Mouse (Mus musculus) forebrain, postnatal 0 days (tissue): ENCODE data around the gene Dapk3. TPM values are rescaled to one million over a fixed set of nuclear protein-coding genes. Genes with fewer than 3 reads are reported as not detected.
"Not testable (repeated sequence)": the region's sequence is repeated elsewhere in the genome, so short reads cannot be mapped to it uniquely, and the experiment has no call there.

Experiments used
- ATAC-seq: fragments of 200-750 bp; cut with Nextera tagmentation; 2 replicates; pipeline ENCODE4 v1.8.0; 2017; ENCODE audit warnings: mild to moderate bottlenecking, moderate library complexity
- DNase-seq: peaks from one replicate; pipeline ENCODE4 v3.0.0-alpha.2; 2015
- H3K27ac ChIP-seq: fragments of 300-500 bp; sonication (generic); 2 replicates; pipeline ENCODE4 v1.5.1; 2014; ENCODE audit warnings: low read depth, mild to moderate bottlenecking, antibody characterized with exemption, low read length, moderate library complexity, mixed read lengths
- H3K27me3 ChIP-seq: fragments of 300-500 bp; sonication (generic); 2 replicates; pipeline ENCODE4 v1.6.1; 2014; ENCODE audit warnings: mild to moderate bottlenecking, low read length, mixed read lengths; ENCODE audit not compliant: insufficient read depth
- H3K36me3 ChIP-seq: fragments of 300-500 bp; sonication (generic); 2 replicates; pipeline ENCODE4 v1.6.1; 2014; ENCODE audit warnings: mild to moderate bottlenecking, moderate library complexity; ENCODE audit not compliant: insufficient read depth
- H3K4me1 ChIP-seq: fragments of 300-500 bp; sonication (generic); 2 replicates; pipeline ENCODE4 v1.6.1; 2014; ENCODE audit warnings: antibody characterized with exemption; ENCODE audit not compliant: insufficient read depth
- H3K4me2 ChIP-seq: fragments of 300-500 bp; sonication (generic); 2 replicates; pipeline ENCODE4 v1.6.1; 2014; ENCODE audit warnings: low read depth, mild to moderate bottlenecking, moderate library complexity
- H3K4me3 ChIP-seq: fragments of 300-500 bp; sonication (generic); 2 replicates; pipeline ENCODE4 v1.5.1; 2014; ENCODE audit warnings: low read depth, low read length, mixed read lengths
- H3K9ac ChIP-seq: fragments of 300-500 bp; sonication (generic); 2 replicates; pipeline ENCODE4 v1.6.1; 2014; ENCODE audit warnings: mild to moderate bottlenecking
- H3K9me3 ChIP-seq: fragments of 300-500 bp; sonication (generic); 2 replicates; pipeline ENCODE4 v1.6.1; 2016; ENCODE audit warnings: low read length
- CTCF ChIP-seq: sonication (generic); IDR thresholded peaks from 2 replicates; pipeline ENCODE4 v1.5.1; 2016; ENCODE audit warnings: antibody characterized with exemption, control low read depth, low read depth
- WGBS: fragments of 180-500 bp; shearing (Covaris S2); extraction: QIAGEN DNeasy Blood & Tissue Kit; methylation state at CpG from one replicate; pipeline ENCODE4 v1.1.7; 2014; 5-methylcytosine and 5-hydroxymethylcytosine counted together
- polyA plus RNA-seq: library from polyadenylated mRNA; unstranded; fragments of >200 nt; fragmentation: Nextera tagmentation; extraction: Ambion mirVana; gene quantifications from 2 replicates; pipeline ENCODE4 v1.2.1, GENCODE M21; 2015
- total RNA-seq: library from RNA; depleted of rRNA; stranded (reverse); fragments of >200 nt; gene quantifications from 2 replicates; pipeline ENCODE4 v1.2.3, GENCODE M21; 2014

The Dapk3 gene
- total and polyA plus RNA-seq, 2 experiments from 2014 or later, result 58.1 to 64.6 TPM

DNA sequence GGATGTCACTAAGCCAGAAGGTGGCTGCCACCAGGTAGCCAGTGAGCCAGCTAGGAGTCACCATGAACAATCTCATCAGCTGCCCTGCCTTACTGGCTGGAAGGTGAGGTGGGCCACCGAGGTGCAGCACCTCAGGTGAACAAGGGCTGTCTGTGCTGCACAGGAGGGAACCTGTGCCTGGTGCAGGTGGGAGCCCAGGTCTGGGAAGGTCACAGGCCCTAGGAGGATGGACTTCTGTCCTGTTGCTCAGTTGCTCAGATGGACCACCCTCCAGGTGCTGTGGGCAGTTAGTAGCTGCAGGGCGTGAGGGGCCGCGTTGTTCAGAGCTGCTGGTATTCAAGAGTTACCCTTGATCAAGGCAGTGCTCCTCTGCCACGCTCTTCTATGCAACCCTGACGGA, 34.0 kb downstream of the Dapk3 start:
- 90% methylated on average over 6 of the region's 6 CpGs for WGBS
- no peak overlapping the region for H3K4me2 ChIP-seq
- no peaks in the 10 kb centered on the region for H3K27me3 ChIP-seq
- H3K4me3 ChIP-seq, result no peak overlapping the region
- H3K9ac ChIP-seq, result no peak overlapping the region
- DNase-seq (no peak), ATAC-seq (no peak)
- H3K4me1 ChIP-seq, result no peaks in the 10 kb centered on the region
- TF ChIP-seq CTCF, result no peak
- H3K27ac ChIP-seq, result no peak overlapping the region
- no peaks in the 10 kb centered on the region for H3K9me3 ChIP-seq
- peaks cover 80% of the 10 kb centered on the region for H3K36me3 ChIP-seq

DNA sequence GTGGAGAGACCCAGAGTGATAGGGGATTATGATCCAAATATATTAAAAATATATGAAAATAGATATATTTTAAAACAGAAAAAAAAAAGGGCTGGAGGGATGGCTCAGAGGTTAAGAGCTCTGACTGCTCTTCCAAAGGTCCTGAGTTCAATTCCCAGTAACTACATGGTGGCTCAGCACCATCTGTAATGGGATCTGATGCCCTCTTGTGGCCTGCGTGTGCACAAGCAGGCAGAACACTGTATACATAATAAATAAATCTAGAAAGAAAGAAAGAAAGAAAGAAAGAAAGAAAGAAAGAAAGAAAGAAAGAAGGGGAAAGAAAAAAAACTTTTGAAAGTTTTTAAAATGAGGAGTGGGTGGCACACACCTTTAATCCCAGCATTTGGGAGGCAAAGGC, 34.5 kb downstream of the Dapk3 start:
- not testable (repeated sequence) for H3K4me1 ChIP-seq, H3K4me2 ChIP-seq, H3K27me3 ChIP-seq, H3K9ac ChIP-seq, H3K4me3 ChIP-seq, H3K9me3 ChIP-seq, H3K27ac ChIP-seq, DNase-seq
- H3K36me3 ChIP-seq, result peaks cover 80% of the 10 kb centered on the region
- ATAC-seq, result peak; percentile 48; the same call in 1 of the 2 replicates
- 17% methylated on average over 1 of the region's 1 CpGs for WGBS
- TF ChIP-seq CTCF, result peak; percentile 59

DNA sequence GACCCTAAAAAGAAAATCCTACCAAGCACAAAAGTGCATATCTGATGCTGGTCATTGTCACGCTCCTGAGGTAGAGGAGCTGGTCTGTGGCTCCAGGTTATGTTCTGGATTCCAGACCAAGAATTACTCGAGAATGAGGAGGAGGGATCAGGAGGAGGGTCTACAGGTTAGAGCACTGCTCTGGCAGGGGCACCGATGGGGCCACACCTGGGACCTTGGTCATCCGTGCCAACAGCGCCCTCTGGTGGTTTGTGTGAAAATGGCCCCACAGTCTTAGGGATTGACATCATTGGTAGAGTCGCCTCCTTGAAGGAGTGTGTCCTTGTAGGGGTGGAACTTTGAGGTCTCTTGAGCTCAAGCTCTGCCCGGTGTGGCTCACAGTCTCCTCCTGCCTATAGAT, 35.2 kb downstream of the Dapk3 start:
- peak; percentile 65 for ATAC-seq
- H3K27me3 ChIP-seq, result no peaks in the 10 kb centered on the region
- DNase-seq, result peak; percentile 58
- H3K9ac ChIP-seq, result no peak overlapping the region
- no peak overlapping the region for H3K4me3 ChIP-seq
- 42% methylated on average over 7 of the region's 7 CpGs for WGBS
- peaks cover 76% of the 10 kb centered on the region for H3K36me3 ChIP-seq
- peak; percentile 80 for TF ChIP-seq CTCF
- no peak overlapping the region for H3K27ac ChIP-seq
- H3K4me1 ChIP-seq, result no peaks in the 10 kb centered on the region
- H3K9me3 ChIP-seq, result no peaks in the 10 kb centered on the region
- no peak overlapping the region for H3K4me2 ChIP-seq

DNA sequence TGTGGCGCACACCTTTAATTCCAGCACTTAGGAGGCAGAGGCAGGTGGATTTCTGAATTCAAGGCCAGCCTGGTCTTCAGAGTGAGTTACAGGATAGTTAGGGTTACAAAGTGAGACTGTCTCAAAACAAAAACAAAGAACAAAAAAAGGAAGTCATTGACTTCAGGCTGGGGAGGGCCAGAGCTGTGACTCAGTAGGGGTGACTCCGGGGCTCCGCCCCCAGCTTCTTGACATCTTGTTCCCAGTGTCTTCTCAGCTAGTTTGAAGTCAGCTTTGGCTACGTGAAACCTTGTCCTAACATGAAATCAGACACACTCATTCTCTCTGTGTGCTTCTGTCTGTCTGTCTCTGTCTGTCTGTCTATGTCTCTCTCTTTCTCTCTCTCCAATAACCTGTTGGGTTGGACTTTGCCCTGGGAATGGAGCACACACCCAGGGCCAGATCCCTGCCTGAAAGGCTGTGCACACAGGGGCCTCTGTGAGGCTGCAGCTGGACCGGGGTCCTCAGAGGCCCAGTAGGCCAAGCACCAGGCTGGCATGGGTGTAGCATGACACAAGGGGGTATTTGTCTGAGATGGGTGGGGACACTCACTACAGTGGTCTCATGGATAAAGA, 38.7 kb downstream of the Dapk3 start:
- 89% methylated on average over 5 of the region's 5 CpGs for WGBS
- no peak for ATAC-seq
- H3K4me2 ChIP-seq, result no peak overlapping the region
- H3K9me3 ChIP-seq, result no peaks in the 10 kb centered on the region
- no peak for DNase-seq
- H3K4me3 ChIP-seq, result no peak overlapping the region
- no peak overlapping the region for H3K27ac ChIP-seq
- no peak for TF ChIP-seq CTCF
- no peaks in the 10 kb centered on the region for H3K4me1 ChIP-seq
- no peaks in the 10 kb centered on the region for H3K27me3 ChIP-seq
- no peak overlapping the region for H3K9ac ChIP-seq
- H3K36me3 ChIP-seq, result peaks cover 62% of the 10 kb centered on the region

DNA sequence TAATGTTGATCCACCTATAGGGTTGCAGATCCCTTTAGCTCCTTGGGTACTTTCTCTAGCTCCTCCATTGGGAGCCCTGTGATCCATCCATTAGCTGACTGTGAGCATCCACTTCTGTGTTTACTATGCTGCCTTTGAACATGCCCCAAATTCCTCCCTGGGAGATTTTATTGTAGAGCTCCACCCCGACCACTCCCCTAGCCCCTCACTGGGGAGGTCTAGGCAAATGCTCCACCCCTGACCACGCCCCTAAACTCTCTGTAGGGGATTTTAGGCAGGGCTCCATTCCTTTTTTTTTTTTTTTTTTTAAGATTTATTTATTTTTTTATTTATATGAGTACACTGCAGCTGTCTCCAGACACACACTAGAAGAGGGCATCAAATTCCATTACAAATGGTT, 40.9 kb downstream of the Dapk3 start:
- not testable (repeated sequence) for ATAC-seq, H3K9ac ChIP-seq, H3K4me1 ChIP-seq, H3K9me3 ChIP-seq, H3K27ac ChIP-seq, H3K27me3 ChIP-seq, H3K4me2 ChIP-seq, DNase-seq, H3K4me3 ChIP-seq
- peaks cover 54% of the 10 kb centered on the region for H3K36me3 ChIP-seq
- WGBS, result 63% methylated on average over 2 of the region's 2 CpGs

DNA sequence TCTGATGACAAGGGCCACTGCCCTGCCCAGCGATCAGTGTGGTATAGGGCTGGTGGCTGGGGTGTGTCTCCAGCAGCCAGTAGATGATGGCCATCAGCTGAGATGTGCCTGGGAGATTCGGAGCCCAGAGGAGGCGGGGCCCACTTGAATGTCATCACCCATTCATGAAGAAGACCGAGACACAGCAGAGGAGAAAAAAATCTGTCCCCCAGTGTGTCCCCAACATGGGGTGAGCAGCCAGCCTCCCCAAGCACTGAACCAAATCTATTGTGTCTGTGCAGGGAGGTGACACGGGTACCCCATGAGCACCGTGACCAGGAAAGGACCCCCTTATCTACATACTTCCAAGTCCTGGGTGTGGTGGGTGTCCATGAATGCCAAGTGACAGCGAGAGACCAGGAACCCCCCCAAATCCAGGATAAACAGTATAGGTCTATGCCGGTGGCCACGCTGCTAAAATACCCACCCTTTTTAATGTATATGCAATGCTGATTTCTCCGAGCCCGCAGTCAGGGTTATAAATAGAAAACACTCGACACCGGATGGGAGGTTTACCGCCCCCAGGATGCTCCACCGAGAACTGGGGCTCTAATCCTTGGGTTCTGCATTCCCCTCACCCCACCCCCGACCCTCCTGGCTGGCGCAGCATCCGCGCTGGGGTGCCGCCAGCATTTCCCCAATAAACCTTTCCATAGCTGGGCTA, 47.1 kb downstream of the Dapk3 start:
- H3K4me3 ChIP-seq, result peak overlapping the region; percentile 78
- H3K4me2 ChIP-seq, result peak overlapping the region; percentile 72
- H3K27ac ChIP-seq, result peak overlapping the region; percentile 98
- DNase-seq, result peak; percentile 69
- peak overlapping the region; percentile 99 for H3K9ac ChIP-seq
- H3K27me3 ChIP-seq, result no peaks in the 10 kb centered on the region
- H3K4me1 ChIP-seq, result peaks cover 17% of the 10 kb centered on the region
- no peak for TF ChIP-seq CTCF
- WGBS, result 7% methylated on average over 20 of the region's 20 CpGs
- 0 out of 2 replicates have a peak, but pooled peaks cover 4% of the 10 kb centered on the region for H3K36me3 ChIP-seq
- ATAC-seq, result peak; percentile 49
- H3K9me3 ChIP-seq, result no peaks in the 10 kb centered on the region
